Mouse (Mus musculus) liver, embryonic 14.5 days (tissue): ENCODE results near the gene Tfpi2.

Source experiments
- CTCF ChIP-seq: IDR thresholded peaks from 2 replicates; pipeline ENCODE4 v1.5.1; 2016; ENCODE audit warnings: antibody characterized with exemption, low read depth, control low read depth
- EP300 ChIP-seq: IDR thresholded peaks from 2 replicates; pipeline ENCODE4 v1.6.1; 2016; ENCODE audit warnings: antibody characterized with exemption, low read depth

DNA sequence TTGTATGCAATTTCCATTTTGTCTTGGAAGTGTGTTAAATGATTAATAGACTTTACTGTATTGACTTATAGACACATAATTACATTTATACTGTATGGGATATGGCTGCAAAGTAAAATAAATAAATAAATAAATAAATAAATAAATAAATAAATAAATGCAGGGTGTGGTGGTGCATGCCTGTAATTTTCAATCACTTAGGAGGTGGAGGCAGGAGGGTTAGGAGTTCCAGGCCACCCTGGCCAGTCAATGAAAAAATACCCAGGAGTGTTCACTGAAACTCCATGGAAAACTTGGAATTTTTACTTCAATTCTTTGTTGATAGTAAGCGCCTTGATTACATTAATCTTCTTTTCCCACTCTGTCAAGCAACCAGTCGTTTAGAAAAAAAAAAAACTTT is 16.1 kb upstream of the Tfpi2 start:
- TF ChIP-seq EP300 (no peak), CTCF (no peak)
